Mouse (Mus musculus): ENCODE measurements at regions not wholly inside any gene's neighbourhood (a gene's known extent, or its start where the extent isn't known, plus 50 kb on each side); places are given as distances from the start of the nearest gene placed in this dataset.

GRCm38 (mm10) chr9:61144685-61145318 is 227.4 kb upstream of the Tle3 start:
- no peak for DNase-seq

DNA sequence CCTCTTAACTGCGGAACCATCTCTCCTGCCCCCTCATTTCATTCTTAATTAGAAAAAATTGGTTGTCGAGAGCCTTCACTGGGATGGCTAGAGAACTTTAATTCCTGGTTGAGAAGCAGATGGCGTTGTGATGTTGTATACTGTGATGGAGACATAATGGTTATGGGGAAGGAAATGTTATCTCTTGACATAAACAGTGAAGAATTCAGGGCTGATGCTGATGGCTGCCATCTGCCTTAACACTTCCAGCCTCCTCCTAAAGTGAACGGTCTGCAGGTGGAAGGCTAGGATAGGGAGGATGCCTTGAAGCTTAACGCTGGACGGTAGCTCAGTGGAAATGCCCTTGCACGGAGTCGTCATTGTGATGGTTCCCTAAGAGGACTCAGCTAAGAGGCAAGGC is 226.4 kb upstream of the Tle3 start:
- no peak for DNase-seq

DNA sequence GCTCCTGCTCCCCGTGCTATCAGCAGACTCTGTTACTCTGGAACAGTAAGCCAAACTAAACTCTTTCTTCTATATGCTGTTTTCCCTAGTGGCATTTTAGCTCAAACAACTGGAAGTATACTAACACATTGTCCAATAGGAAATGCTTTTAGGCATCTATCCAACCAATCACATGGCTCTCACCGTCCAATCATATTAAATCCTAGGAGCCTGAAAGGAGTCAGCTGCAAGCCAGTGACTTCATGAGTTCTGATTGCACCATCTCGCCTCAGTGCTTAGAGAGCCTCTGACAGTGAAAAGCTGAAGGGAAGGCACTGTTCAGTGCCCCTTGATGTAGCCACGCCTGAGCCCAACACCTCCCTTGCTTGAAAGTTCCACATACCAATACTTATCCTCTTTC is 221.0 kb upstream of the Tle3 start:
- DNase-seq, result no peak

- DNase-seq, result no peak
These were observed 220.2 kb upstream of the Tle3 start for GRCm38 (mm10) chr9:61151901-61152337.

GRCm38 (mm10) chr9:61154721-61155120 is 217.4 kb upstream of the Tle3 start:
- no peak for DNase-seq

DNA sequence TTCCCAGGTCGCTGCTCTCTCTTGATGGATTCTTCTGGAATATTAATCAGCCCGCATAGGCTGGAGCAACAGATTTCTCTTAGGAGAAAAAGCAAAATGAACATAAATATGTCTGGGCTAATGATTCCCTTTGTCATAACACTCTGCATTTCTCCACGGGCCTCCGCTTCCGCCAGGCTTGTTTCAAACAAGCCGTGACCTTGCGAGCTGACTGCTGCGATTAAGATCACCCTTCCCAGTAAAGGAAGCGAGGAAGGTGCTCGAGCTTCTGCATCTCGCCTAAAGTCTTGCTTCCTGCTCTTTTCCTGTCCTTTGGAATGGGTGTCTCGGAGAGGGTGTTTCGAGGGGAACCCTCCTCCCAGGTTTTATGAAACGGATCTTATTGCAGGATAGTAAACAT is 216.3 kb upstream of the Tle3 start:
- DNase-seq, result no peak

- no peak for DNase-seq
These were observed 213.9 kb upstream of the Tle3 start for GRCm38 (mm10) chr9:61158192-61158770.

DNA sequence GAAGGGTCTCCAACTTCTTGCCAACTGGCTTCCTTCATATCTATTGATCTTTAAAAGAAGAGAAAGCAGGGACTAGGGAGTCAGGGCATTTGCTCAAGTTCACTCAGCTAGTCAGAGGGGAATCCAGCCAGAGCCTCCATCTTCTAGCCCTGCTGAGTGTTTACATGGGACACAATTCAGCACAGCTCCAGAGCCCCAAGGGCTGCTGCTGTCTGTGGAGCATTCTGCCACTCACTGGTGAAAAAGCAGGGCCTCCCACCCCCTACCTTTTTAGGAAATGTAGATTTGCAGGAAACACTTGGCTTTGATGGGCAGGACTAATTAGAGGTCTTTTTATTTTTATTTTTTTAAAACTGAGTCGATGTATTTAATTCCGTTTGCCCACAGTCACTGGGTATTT is 213.0 kb upstream of the Tle3 start:
- no peak for DNase-seq

GRCm38 (mm10) chr9:61159616-61160015 is 212.6 kb upstream of the Tle3 start:
- no peak for DNase-seq

- DNase-seq, result no peak
These were observed 209.3 kb upstream of the Tle3 start for GRCm38 (mm10) chr9:61162884-61163283.

- no peak for DNase-seq
These were observed 208.4 kb upstream of the Tle3 start for GRCm38 (mm10) chr9:61163671-61164288.

DNA sequence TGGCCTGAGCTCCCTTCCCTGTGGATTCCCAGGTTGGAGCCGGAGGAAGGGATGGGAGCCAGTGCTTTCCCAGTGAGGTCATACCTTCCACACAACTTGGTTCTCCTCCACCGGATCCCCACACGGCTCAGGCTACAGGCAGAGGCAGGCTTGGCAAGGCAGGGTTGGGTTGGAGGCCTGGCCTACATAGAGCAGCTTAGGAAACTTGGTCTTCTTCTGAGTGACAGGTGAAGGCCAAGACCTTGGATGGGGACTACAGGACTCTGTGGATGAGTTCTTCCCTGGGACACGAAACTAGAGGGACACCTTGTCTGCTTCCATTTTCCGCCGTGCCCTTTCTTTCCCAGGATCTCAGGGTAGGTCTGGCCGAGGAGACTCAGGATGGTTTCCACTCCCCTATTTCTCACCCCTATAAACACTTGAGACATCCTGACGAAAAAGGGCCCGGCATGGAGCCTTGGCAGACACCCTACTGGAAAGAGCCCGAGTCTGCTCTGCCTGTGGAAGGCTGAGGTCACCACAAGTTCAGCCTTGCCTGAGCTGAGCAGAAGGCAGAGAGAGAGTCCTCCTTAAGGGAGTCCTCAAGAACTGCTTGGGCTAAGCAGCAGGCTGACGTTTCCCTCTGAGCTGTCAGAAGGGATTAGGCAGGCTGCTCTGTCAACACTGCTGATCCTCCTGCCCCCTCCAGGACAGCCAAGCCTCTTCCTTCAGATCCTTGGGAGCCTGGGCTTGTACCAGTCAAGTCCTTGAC is 207.5 kb upstream of the Tle3 start:
- DNase-seq, result no peak

DNA sequence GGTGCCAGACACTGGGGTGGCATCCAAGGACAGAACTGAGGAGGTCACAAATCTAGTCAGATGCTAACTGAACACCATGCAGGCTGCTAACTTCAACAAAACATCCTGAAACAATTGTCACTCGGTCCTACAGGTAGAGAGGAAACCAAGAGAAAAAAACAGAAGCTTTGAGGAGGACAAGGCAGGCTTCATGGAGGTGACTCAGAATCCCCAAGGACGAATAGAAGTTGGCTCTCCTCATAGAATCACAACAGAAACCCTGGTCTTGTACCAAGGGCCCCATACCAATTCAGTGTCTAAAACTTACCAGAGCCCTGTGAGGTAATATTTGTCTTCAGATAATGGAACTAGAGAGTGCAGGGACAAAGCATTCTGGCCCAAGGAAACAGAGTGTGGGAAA is 206.1 kb upstream of the Tle3 start:
- DNase-seq, result no peak

DNA sequence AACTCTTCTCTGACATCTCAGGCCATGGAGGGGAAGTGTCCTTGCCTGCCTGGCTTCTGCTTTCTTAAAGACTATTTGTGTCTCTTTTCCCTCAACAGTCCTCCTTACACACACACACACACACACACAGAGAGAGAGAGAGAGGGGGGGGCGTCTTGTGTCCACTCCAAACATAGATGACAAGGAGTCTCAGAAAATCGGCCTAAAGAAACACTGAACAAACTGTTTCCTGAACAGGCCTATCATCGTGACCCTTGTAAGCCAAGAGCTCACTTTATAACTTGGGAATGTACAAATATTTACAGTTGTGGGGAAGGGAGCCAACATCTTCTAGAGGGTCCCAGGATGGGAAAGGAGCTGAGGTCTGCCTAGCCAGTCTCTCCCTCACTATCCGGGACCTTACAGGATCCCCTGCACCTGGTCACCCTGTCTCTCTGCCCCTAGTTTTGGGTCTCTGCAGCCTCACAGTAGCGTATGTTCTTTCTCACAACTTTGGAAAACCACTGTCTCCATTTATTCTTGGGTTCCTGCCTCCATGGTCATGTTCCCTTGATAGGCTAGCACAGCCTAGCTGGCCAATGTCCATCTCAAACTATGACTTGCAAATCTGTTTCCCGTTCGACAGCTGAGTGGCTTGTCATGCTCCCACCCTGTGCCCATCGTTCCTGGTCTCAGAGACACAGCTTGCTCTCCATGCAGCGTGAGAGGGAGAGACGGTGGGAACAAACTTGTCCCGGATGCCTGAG is 204.9 kb upstream of the Tle3 start:
- no peak for DNase-seq

DNA sequence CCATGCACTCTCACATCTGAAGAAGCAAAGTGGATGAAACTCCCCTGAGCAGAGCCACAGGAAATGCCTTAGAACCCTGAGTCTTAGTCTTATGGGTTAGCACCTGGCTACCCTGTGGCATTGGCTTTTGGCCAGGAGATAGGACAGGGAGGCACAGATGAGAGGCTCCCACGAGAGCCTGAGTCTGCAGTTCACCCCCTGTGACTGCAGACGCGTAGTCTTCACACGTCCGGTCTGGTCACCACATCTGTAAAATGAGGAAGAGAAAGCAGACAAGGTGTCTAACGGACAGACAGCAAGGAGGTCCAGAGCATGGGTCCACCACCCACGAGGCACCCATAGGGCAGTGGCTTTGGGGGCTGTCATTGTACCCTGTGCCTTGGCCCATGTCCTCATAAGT is 203.2 kb upstream of the Tle3 start:
- DNase-seq, result no peak

- no peak for DNase-seq
These were observed 202.6 kb upstream of the Tle3 start for GRCm38 (mm10) chr9:61169506-61170090.

DNA sequence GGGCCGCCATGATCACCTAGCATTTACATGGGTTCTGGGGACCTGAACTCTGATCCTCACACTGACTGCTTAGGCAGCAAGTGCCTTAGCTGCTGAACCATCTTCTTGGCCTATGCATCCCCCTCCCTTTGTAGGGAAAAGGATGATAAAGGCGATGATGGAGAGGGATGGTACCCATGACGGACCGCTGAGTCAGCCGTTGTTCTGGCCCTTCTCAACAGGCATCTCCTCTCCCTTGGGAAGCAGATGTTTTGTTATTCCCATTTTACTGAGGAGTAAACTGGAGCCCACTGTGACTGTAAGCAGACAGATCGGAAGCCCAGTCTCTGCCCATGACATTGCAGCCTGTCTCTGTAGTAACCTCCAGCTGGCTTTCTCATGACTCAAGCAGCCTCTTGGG is 201.2 kb upstream of the Tle3 start:
- DNase-seq, result no peak

DNA sequence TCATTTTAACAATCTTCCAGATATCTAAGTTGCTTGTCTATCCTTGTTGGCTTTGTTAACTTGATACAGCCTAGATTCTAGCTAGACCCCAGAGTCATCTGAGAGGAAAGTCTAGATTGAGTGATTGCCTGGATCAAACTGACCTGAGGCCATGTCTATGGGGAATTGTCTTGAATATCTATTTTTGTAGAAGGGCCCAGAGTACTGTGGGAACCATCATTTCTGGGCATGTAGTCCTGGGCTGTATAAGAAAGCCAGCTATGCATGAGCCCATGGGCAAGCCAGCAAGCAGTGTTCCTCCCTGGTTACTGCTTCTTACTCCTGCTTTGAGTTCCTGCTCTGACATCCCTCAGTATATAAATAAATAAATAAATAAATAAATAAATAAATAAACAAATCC is 199.7 kb upstream of the Tle3 start:
- no peak for DNase-seq

GRCm38 (mm10) chr9:61173548-61173947 is 198.6 kb upstream of the Tle3 start:
- no peak for DNase-seq

DNA sequence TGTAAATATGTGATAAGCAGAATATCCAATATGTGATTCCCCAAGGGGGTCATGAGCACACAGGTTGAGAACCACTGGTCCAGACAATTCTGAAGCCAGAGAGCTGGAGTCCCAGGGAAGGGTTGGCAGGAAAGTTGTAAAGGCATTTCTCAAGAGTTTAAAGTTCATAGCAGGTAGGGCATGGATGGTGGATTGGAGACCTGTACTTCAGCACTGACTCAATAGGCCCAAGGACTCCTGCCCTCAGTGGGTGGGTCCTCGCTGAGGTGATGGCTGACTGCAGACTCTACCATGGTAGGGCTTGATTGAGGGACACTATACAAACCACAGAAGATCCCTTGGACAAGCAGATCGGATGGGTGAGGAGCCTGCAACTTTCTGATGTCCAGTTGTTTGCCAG is 196.8 kb upstream of the Tle3 start:
- no peak for DNase-seq

DNA sequence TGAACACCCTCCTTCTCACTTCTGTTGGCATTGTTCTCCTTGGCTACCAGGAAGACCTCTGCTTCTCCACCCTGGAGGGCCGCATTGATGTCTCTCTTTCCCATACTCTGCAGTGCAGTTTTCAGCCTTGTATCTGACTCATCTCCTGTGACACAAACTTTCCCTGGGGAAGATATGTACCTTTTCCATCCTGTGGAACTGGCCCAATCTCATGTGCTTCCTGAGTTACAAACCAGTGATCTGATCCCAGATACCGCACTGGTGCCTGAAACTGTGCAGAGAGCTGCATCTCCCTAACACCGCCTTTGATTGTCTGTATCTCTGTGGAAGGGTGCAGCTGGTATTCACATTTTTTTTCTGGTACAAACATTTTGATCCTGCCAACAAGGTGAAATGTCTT is 195.3 kb upstream of the Tle3 start:
- no peak for DNase-seq

DNA sequence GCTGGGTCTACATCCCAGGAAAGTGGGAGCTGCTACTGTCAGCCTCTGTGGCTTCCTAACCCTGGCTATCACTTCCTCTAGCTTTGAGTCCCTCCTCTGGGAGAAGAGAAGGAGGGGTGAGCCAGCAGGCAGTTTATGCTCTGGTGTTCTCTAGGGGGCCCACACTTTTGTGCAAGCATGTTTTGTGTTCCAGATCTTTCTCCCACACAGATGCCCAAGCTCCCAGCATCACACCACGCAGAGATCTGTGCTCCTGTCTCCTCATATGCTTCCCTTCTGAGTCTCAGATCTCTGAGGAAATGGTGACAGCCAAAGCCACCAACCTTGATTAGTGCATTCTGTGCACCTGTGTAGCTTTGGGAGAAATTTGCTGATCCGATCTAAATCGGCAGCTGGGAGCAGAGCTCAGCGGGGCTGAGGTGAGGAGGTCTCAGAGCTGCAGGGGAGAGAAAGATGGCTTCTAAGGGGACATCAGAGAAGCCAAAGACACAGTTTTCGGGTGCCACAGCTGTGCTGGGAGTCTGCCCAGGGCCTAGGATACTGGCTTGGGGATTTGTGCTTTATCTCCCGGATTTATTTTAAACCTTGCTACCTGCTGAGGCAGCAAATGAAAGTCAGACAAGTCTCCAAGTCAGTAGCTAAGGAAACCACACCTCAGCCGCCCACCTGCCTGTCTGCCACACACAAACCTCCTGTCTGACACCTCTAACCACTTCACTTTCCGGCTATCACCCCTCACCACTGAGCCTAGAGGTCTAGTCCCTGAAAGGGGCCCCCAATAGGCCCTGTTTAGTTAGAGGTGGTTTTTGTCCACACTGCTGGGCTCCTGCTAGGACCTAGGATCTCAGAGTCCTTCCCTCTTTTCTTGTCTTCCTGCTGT is 185.4 kb upstream of the Tle3 start:
- DNase-seq, result no peak
